Mouse (Mus musculus) layer of hippocampus, adult 9-11 months (tissue): ENCODE data around the gene Mgat5b.

ENCODE experiments used
- DNase-seq: peaks from one replicate; pipeline ENCODE4 v3.0.0; 2022

The Mgat5b gene

DNA sequence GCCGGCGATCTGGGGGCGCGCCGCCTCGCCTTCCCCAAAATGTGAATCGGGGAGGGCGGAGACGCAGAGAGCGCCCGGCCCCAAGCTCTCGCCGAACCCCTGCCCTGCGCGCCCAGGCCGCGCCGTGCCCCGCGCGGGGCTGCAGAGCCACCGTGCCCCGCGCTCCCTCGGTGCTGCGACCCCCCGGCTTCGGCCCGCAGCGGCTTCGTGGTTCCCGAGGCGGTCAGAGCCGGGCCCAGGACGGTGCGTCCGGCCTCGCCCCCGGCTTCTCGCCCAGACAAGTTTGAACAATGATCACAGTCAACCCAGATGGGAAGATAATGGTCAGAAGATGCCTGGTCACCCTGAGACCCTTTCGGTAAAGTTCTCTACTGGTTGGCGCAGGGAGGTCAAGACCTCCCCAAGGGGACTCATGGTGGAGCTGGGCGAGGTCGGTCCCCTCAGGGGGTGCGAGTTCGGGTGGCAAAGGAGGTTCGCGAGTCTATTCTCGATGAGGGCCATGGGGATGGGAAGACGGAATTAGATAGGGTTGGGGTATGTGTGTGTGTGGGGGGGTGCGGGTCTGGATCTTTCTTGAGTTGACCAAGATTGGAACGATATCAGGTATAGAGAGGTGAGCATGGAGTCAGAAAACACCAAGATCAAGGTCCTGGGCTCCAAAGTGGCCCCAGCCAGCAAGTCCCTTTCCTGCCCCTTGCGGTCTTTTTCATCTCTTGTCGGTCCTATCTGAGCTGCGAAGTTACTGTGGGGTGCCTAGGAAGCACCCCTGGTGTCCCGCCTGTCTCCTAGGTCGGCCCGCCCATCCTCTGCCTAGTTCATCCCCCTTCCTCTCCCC lies 740 bp downstream of the Mgat5b start:
- no peak for DNase-seq

- DNase-seq = no peak
Observed at GRCm38 (mm10) chr11:116920746-116921145, 2.1 kb downstream of the Mgat5b start.

GRCm38 (mm10) chr11:116922058-116922457 lies 3.4 kb downstream of the Mgat5b start:
- no peak for DNase-seq

GRCm38 (mm10) chr11:116928031-116928430 lies 9.4 kb downstream of the Mgat5b start:
- no peak for DNase-seq

- DNase-seq = no peak
Observed at GRCm38 (mm10) chr11:116934862-116935261, 16.2 kb downstream of the Mgat5b start.

DNA sequence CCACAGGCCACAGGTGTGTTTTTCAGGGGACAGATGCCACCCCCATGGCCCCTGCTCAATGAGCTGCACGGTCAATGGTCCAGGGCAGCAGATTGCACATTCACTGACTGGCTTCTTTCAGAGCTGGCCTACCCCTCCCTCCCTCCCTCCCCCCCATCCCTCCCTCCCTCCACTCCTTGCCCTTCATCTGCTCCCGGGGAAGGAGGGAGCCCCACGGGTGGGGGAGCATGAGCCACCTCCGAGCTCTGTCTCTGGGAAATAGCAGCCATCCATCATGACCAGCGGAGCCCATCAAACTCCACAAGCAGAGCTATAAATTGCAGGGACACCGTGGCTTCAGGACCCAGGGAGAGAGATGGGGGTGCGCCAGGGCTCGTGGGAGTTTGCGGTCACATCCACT lies 16.7 kb downstream of the Mgat5b start:
- DNase-seq = no peak

DNA sequence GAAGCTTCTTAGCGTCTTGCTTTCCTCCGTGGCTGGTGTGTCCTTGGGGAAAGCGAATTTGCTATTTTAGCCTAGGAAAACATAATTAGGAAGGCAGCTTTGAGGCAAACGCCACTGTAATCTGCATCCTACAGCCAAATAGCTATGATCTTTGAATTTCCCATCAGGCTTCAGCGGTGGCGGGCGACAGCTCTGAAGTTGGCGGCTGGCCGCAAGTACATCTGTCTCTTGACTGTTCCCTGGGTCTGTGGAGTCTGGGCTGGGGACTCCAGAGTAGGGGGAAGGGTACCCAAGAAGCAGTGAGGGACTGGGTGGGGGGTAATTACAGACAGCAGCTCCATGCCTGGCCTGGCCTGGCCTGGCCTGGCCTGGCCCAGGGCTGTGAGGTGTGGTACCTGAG lies 17.3 kb downstream of the Mgat5b start:
- DNase-seq = no peak

DNA sequence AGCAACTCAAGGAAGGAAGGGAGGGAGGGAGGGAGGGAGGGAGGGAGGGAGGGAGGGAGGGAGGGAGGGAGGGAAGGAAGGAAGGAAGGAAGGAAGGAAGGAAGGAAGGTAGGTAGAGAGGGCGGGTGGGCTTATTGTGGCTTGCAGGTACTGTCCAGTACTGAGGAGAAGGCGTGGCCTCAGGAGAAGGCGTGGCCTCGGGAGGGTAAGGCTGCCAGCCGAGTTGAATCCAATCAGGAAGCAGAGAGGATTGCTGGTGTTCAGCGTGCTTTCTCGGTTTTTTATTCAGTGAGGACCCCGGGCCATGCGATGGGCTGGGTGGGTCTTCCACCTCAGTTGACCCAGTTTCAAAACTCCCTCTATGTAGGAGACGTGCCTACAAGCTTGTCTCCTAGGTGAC lies 18.5 kb downstream of the Mgat5b start:
- DNase-seq = no peak

DNA sequence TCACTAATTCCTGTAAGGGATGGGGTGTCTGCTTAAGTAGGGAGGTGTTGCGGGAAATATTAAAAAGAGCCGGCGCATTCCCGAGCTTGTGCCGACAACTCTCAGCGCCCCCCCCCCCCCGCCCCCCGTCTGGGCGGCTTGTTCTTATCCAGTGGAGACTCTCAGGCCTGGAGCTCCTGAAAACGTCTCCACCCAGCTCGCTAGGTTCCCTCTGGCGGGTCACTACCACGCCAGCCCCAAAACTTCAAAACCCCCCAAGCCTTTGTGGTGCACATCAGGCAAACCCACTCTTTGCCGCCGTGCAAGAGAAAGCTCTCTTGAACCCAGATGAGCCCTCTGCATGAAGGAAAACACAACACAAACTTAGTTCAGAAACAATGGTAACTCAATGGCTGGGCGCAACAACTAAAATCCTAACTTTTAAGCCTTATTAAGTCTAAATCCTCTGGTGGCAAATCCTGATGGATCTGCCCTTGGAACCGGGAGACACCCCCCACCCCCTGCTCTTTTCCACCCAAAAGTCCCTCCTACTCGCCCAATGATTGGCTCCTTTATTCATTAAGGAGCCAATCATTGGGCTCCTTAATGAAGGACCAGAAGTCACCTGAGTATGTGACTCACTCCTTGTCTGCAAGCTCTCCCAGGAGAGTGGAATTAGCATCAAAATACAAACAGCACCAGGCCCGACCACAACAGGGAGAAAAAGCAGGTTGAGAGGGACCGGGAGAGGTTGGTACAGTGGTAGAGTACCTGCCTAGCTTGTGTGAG lies 21.6 kb downstream of the Mgat5b start:
- no peak for DNase-seq

GRCm38 (mm10) chr11:116944346-116944745 lies 25.7 kb downstream of the Mgat5b start:
- no peak for DNase-seq

- no peak for DNase-seq
Observed at GRCm38 (mm10) chr11:116949832-116950231, 31.2 kb downstream of the Mgat5b start.

DNA sequence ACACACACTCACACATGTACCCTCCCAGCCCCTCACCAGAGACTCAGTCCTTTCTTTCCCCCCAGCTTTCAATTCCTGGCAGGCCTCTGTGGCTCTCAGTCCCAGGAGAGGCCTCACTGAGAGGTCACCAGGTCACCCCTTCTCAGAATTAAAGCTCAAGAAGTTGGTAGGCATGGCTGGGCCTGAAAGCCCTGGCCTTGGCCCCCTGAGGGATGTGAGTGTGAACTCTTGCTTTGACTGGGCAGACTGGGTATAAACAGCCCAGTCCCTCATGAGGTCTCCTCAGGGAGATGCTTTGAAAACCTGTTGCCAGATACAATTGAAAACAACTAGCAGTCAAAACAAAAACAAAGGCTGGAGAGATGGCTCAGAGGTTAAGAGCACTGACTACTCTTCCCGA lies 32.8 kb downstream of the Mgat5b start:
- no peak for DNase-seq

DNA sequence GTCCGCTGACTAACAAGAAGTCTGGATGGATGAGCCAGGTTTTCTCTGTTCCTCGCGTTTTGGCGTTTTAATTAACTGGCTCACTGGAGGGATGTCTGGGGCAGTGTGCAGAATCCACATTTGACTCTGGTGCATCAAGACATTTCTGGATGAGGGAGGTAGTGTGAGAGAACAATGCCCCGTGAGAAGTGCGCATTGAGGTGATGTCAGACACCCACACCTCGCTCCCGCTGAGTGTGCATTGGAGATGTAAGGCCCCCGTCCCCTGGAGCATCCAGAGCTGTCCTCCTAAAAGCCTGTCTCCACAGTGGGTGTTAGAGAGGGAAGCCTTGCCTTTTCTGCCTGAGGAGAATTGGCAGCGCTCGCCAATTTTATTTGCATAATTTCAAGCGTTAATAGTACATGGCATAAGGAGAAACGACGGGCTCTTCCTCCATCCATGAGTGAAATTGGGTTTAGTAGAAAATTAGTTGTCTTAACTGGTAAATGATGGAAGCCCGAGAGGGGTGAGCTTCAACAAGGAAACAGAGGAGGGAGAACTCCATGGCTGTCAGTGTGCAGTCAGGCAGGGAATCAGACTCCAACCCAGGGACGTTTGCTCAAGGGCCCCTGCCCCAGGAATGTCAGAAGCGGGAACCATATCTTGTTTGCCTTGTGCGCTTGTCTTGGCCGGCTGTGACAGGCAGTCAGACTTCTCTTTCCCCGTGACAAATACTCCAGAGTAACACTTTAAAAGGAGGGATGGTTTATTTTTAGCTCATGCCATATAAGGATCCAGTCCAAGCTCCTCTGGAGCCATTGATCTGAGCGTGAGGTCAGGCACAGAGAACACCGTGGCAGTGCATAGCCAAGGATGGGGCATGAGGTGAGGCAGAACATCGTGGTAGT lies 35.8 kb downstream of the Mgat5b start:
- peak; percentile 56 for DNase-seq

GRCm38 (mm10) chr11:116958601-116959000 lies 39.9 kb downstream of the Mgat5b start:
- no peak for DNase-seq

DNA sequence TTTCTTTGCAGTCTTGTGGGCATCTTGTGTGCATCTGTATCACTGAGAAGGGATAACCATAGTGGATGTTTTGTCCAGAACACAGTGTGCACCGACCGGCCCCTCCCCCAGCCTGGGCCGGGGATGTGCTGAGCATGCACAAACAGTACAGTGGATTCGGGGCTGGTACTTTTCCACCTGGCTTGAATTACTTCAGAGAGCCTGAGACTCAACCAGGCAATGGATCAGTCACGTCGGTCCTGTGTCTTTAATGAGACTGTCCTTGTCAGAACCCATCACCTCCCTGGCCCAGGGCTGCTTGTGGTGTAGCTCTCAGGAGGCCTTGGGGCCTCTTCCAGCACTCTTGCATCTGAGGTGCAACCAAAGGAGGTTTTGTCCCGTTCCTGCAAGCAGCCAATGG lies 46.4 kb downstream of the Mgat5b start:
- no peak for DNase-seq

DNA sequence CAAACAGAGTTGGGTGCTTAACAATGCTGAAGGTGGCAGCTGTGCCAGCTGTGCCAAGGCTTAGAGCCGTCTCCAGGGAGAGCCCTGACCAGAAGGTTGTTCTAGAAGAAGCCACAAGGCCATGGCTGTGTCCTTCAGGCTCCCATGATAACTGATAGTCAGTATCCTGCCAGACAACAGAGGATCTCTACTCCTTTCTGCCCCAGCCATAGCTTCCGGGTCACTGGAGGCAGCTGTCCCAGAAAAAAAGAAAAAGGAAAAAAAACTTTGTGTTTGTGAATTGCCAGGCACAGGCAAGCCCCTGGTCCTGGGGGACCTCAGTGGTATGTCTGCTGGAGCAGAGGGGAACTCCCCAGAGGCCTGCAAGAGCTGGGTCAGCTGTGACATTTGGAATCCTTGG lies 47.3 kb downstream of the Mgat5b start:
- no peak for DNase-seq

- no peak for DNase-seq
Observed at GRCm38 (mm10) chr11:116968586-116968985, 49.9 kb downstream of the Mgat5b start.

GRCm38 (mm10) chr11:116969498-116969897 lies 50.8 kb downstream of the Mgat5b start:
- DNase-seq = no peak

DNA sequence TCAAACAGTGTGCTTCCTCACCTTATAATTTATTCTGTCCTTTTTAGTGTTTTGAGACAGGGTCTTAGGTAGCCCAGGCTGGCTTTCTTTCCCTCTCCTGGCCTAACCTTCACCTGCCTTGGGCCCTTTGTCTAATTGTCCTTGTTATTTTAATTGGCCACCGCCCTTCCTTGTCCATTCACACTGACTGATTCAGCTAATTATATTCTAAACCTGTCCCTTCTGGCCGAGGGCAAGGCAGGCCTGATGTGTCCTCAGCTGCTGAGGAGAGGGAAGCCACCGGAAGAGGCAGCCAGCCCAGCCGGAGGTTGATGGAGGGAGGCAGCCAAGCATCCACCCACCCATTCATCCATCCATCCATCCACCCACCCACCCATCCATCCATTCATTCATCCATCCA lies 52.2 kb downstream of the Mgat5b start:
- no peak for DNase-seq

DNA sequence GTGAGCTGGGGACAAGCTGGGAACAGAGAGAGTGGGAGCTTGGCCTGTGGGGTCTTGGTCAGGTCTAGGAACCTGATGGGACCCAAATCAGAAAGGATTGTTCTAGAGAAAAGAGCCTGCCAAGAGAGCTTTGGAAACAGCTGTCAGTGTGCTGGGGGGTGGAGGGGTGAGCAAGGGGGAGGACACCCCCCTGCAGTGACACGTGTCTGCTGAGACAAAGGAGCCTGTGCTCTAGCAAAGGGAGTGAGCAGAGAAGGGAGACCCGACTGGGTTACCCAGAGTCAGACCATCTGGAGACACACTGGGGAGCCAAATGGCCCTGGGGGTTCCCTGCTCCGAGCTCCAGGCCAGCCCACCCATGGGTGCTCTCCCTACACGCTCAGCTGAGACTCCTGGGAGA lies 54.2 kb downstream of the Mgat5b start:
- DNase-seq = peak; percentile 27

DNA sequence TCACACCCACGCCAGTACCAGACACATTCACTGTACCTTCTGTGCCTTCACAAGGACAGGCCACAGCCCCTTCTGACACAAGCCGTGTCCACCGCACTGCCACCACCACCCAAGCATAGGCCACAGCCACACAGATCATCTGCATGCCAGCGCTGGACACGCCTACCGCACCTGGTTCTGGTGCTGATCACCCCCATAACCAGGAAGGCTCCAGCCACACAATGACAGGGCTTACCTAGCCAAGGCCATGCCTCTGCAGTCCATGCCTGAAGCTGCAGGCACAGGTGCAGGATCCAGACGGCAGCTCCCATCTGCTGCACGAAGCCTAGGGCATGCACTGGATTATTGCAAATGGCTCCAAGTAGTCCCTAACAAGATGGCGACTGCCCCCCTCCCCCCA lies 54.8 kb downstream of the Mgat5b start:
- DNase-seq = no peak

DNA sequence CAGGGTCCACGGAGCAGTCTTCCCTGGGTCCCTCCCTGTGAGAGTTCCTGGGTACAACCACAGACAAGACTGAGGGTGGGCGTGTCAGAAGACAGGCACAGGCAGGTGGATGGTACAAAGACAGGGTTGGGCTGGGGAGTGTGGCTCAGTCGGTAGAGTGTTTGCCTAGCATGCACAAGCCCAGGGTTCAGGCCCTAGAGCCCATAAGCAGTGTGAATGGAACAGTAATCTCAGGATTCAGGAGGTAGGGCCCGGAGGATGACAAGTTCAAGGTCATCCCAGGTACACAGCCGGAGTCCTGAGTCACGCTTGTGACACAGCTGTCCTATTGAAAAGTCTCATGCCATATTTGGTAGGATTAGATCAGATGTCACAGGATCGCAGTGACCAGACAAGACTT lies 55.7 kb downstream of the Mgat5b start:
- DNase-seq = no peak

DNA sequence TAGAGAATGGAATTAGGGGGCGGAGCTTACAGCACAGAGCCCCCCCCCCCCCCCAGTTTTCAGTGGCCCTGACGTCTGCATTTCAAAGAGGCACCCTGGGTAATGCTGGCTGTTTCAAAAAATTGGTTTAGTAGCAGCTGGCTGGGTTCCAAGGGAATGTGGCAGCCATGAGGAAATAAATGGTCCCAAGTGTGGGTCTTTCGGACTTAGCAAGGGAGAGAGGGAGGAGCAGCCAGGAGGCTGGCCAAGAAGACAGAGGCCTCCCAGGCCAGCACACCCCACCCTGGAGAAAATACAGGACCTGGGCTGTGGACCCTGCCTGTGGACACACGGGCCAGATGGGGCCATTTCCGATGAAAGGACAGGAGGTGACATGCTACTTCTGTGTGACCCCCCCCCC lies 61.6 kb downstream of the Mgat5b start:
- no peak for DNase-seq
